Comparison of ENCODE assay signal across 20 mouse cellular contexts in genomic region chr11:100330235-100330634, GRCm38 (mm10). TPM values are rescaled to one million over a fixed set of nuclear protein-coding genes. Genes with fewer than 3 reads are reported as not detected.
DNase-seq lines count a peak whose midpoint lies in the region; ATAC-seq and TF ChIP-seq lines count a peak whose summit lies in the region.
"Had no signal": no experiment of that assay in that cellular context is flagged by ENCODE, and none has a peak within 500 bp of the region (broad histone marks: within the 10 kb centered on the region; RNA-seq: fewer than 3 reads in every experiment).

No protein-coding gene starts in this region.

- H3K27ac ChIP-seq in kidney, embryonic 16.5 days (ENCODE audit: low read length): no peak overlapping the region
- H3K27ac ChIP-seq in kidney, embryonic 14.5 days (ENCODE audit: low read depth, low read length): no peak overlapping the region
- H3K27ac ChIP-seq in ES-Bruce4 (ENCODE audit: insufficient read depth, low read length): no peak overlapping the region
- no peak overlapping the region for H3K27ac ChIP-seq in forebrain, embryonic 16.5 days (ENCODE audit: low read length)
- H3K27ac ChIP-seq: gastrocnemius, adult 2 months; heart, embryonic 15.5 days; limb, embryonic 13.5 days had no signal

- 43% methylated on average over 16 of the region's 16 CpGs for WGBS in kidney, embryonic 16.5 days
- WGBS in kidney, embryonic 14.5 days: 41% methylated on average over 16 of the region's 16 CpGs
- WGBS in forebrain, embryonic 16.5 days: 34% methylated on average over 16 of the region's 16 CpGs

- no peaks in the 10 kb centered on the region for H3K9me3 ChIP-seq in kidney, embryonic 16.5 days (ENCODE audit: low read length)
- no peaks in the 10 kb centered on the region for H3K9me3 ChIP-seq in kidney, embryonic 14.5 days (ENCODE audit: control insufficient read depth, low read length)
- H3K9me3 ChIP-seq in E14TG2a.4 (ENCODE audit: low read length) (no peaks in the 10 kb centered on the region), ES-Bruce4 (replicated peaks; ENCODE audit: control insufficient read depth, insufficient read depth, low read length, poor library complexity, severe bottlenecking) (no peaks in the 10 kb centered on the region)
- no peaks in the 10 kb centered on the region for H3K9me3 ChIP-seq in forebrain, embryonic 16.5 days (ENCODE audit: control insufficient read depth, low read length)
- H3K9me3 ChIP-seq: heart, embryonic 15.5 days; limb, embryonic 13.5 days had no signal

- no peak for TF ChIP-seq POLR2A in ES-Bruce4 (IDR thresholded peaks at IDR 0.05; ENCODE audit: insufficient read depth, low read length)

- ATAC-seq in kidney, embryonic 16.5 days (ENCODE audit: low FRiP score, low TSS enrichment): 0 out of 2 replicates have a peak, but pooled peaks have one; percentile 9
- no peak for ATAC-seq in kidney, embryonic 14.5 days (ENCODE audit: low FRiP score, low TSS enrichment)
- ATAC-seq in forebrain, embryonic 16.5 days: no peak

- no peaks in the 10 kb centered on the region; the same call in 1 of the 2 replicates for H3K4me1 ChIP-seq in kidney, embryonic 16.5 days (ENCODE audit: insufficient read depth, low read length)
- H3K4me1 ChIP-seq in kidney, embryonic 14.5 days (ENCODE audit: control insufficient read depth, insufficient read depth, low read length): no peaks in the 10 kb centered on the region
- H3K4me1 ChIP-seq in E14TG2a.4 (replicated peaks; ENCODE audit: low read depth, low read length): peaks cover 36% of the 10 kb centered on the region
- peaks cover 3% of the 10 kb centered on the region for H3K4me1 ChIP-seq in ES-Bruce4 (ENCODE audit: control insufficient read depth, insufficient read depth, low read length)
- peaks cover 17% of the 10 kb centered on the region for H3K4me1 ChIP-seq in forebrain, embryonic 16.5 days (replicated peaks; ENCODE audit: control insufficient read depth, insufficient read depth, low read length)

- H3K4me3 ChIP-seq in kidney, embryonic 16.5 days (ENCODE audit: low read length): no peak overlapping the region
- H3K4me3 ChIP-seq in kidney, embryonic 14.5 days (ENCODE audit: low read length): no peak overlapping the region
- H3K4me3 ChIP-seq in E14TG2a.4 (replicated peaks; ENCODE audit: low read length): peak overlapping the region; percentile 64
- peak overlapping the region; percentile 36 for H3K4me3 ChIP-seq in ES-Bruce4 (ENCODE audit: low read depth, low read length)
- H3K4me3 ChIP-seq in forebrain, embryonic 16.5 days (replicated peaks; ENCODE audit: low read length): no peak overlapping the region
- H3K4me3 ChIP-seq: gastrocnemius, adult 2 months; heart, embryonic 15.5 days; limb, embryonic 13.5 days; myocyte had no signal

- DNase-seq in testis, postnatal 10 days (ENCODE audit: low spot score): no peak
- DNase-seq in cerebellum, adult 9-10 months: no peak
- DNase-seq: adrenal gland, postnatal 10 days; cerebellum, adult 8-10 months; gastrocnemius, adult 2 months; heart, adult 18-20 months; kidney, adult 18-20 months; kidney, postnatal 25 days; lung, postnatal 14 days; thymus, postnatal 14 days had no signal

- no peak overlapping the region for H3K9ac ChIP-seq in kidney, embryonic 16.5 days (replicated peaks; ENCODE audit: low read length)
- H3K9ac ChIP-seq in kidney, embryonic 14.5 days (ENCODE audit: low read depth, low read length): no peak overlapping the region
- peak overlapping the region; percentile 7; the same call in 1 of the 2 replicates for H3K9ac ChIP-seq in ES-Bruce4 (ENCODE audit: low read depth, poor library complexity, severe bottlenecking)
- H3K9ac ChIP-seq in forebrain, embryonic 16.5 days (replicated peaks; ENCODE audit: low read depth, low read length): 0 out of 2 replicates have a peak overlapping the region, but pooled peaks have one; percentile 22
- H3K9ac ChIP-seq: heart, embryonic 15.5 days; limb, embryonic 13.5 days had no signal

- H3K27me3 ChIP-seq in kidney, embryonic 16.5 days (ENCODE audit: insufficient read depth, low read length): no peaks in the 10 kb centered on the region
- no peaks in the 10 kb centered on the region for H3K27me3 ChIP-seq in kidney, embryonic 14.5 days (ENCODE audit: control insufficient read depth, insufficient read depth, low read length)
- H3K27me3 ChIP-seq in E14TG2a.4 (ENCODE audit: insufficient read depth, low read length) (no peaks in the 10 kb centered on the region), ES-Bruce4 (ENCODE audit: control insufficient read depth, insufficient read depth, low read length, poor library complexity, severe bottlenecking) (no peaks in the 10 kb centered on the region)
- no peaks in the 10 kb centered on the region for H3K27me3 ChIP-seq in forebrain, embryonic 16.5 days (replicated peaks; ENCODE audit: control insufficient read depth, insufficient read depth, low read length)
- H3K27me3 ChIP-seq: heart, embryonic 15.5 days; limb, embryonic 13.5 days had no signal

- H3K36me3 ChIP-seq in kidney, embryonic 16.5 days (ENCODE audit: insufficient read depth, low read length): no peaks in the 10 kb centered on the region
- no peaks in the 10 kb centered on the region for H3K36me3 ChIP-seq in kidney, embryonic 14.5 days (ENCODE audit: control insufficient read depth, insufficient read depth, low read length)
- H3K36me3 ChIP-seq in E14TG2a.4 (ENCODE audit: insufficient read depth, low read length) (no peaks in the 10 kb centered on the region), ES-Bruce4 (ENCODE audit: control insufficient read depth, insufficient read depth, low read length, poor library complexity, severe bottlenecking) (no peaks in the 10 kb centered on the region)
- no peaks in the 10 kb centered on the region for H3K36me3 ChIP-seq in forebrain, embryonic 16.5 days (ENCODE audit: control insufficient read depth, insufficient read depth)
- H3K36me3 ChIP-seq: heart, embryonic 15.5 days; limb, embryonic 13.5 days had no signal

- H3K4me2 ChIP-seq in kidney, embryonic 16.5 days (replicated peaks; ENCODE audit: low read depth, low read length): no peak overlapping the region
- H3K4me2 ChIP-seq in kidney, embryonic 14.5 days (replicated peaks; ENCODE audit: low read depth, low read length): no peak overlapping the region; the same call in 1 of the 2 replicates
- no peak overlapping the region for H3K4me2 ChIP-seq in forebrain, embryonic 16.5 days (ENCODE audit: low read length)
- H3K4me2 ChIP-seq: heart, embryonic 15.5 days; limb, embryonic 13.5 days had no signal

- TF ChIP-seq CTCF in E14TG2a.4 (conservative IDR thresholded peaks at IDR 0.05; ENCODE audit: low read length) (no peak), ES-Bruce4 (IDR thresholded peaks at IDR 0.05; ENCODE audit: low read depth, low read length) (no peak)

- no peak for TF ChIP-seq EP300 in ES-Bruce4 (IDR thresholded peaks at IDR 0.05; ENCODE audit: insufficient read depth, low read depth, low read length)

RNA-seq across cellular contexts. Expression of gene Gast, which starts 4.0 kb away (rescaled TPM):
- not detected in 2 replicates for polyA plus RNA-seq in kidney, embryonic 16.5 days (2015; fragmentation: Nextera tagmentation; extraction: Ambion mirVana)
- polyA plus RNA-seq in kidney, embryonic 14.5 days (2014; fragmentation: Nextera tagmentation; extraction: Ambion mirVana): not detected in 2 replicates
- not detected in 2 replicates for polyA plus RNA-seq in ES-Bruce4 (2011; ENCODE audit: insufficient read depth, insufficient read length, low read depth, missing spikeins)
- not detected in 2 replicates for polyA plus RNA-seq in forebrain, embryonic 16.5 days (2015; fragmentation: Nextera tagmentation; extraction: Ambion mirVana)
- polyA plus RNA-seq: heart, embryonic 15.5 days; limb, embryonic 13.5 days; liver, embryonic 16.5 days; myocyte; spleen, adult 2 months had no signal

RNA-seq across cellular contexts. Expression of gene Eif1, which starts 10.6 kb away (rescaled TPM):
- 1,403 and 1,568 TPM in 2 replicates for polyA plus RNA-seq in kidney, embryonic 16.5 days (2015; fragmentation: Nextera tagmentation; extraction: Ambion mirVana)
- polyA plus RNA-seq in kidney, embryonic 14.5 days (2014; fragmentation: Nextera tagmentation; extraction: Ambion mirVana): 1,744 and 1,749 TPM in 2 replicates
- polyA plus RNA-seq in ES-Bruce4 (2011; ENCODE audit: insufficient read depth, insufficient read length, low read depth, missing spikeins): 718 and 769 TPM in 2 replicates
- 1,243 and 1,295 TPM in 2 replicates for polyA plus RNA-seq in forebrain, embryonic 16.5 days (2015; fragmentation: Nextera tagmentation; extraction: Ambion mirVana)

RNA-seq across cellular contexts. Expression of gene Hap1, which starts 25.7 kb away (rescaled TPM):
- polyA plus RNA-seq in kidney, embryonic 16.5 days (2015; fragmentation: Nextera tagmentation; extraction: Ambion mirVana): 15.5 and 18.6 TPM in 2 replicates
- polyA plus RNA-seq in kidney, embryonic 14.5 days (2014; fragmentation: Nextera tagmentation; extraction: Ambion mirVana): 6.0 and 6.3 TPM in 2 replicates
- 12.7 and 13.6 TPM in 2 replicates for polyA plus RNA-seq in ES-Bruce4 (2011; ENCODE audit: insufficient read depth, insufficient read length, low read depth, missing spikeins)
- polyA plus RNA-seq in forebrain, embryonic 16.5 days (2015; fragmentation: Nextera tagmentation; extraction: Ambion mirVana): 72.3 and 164 TPM in 2 replicates

Comparison
In these comparisons a context has a peak if more than half of its experiments do, and no peak if none do; other contexts are left out.
1. H3K4me3 ChIP-seq: peak in E14TG2a.4 (single experiment) and ES-Bruce4 (single experiment); none in kidney, embryonic 16.5 days (single experiment), kidney, embryonic 14.5 days (single experiment) and forebrain, embryonic 16.5 days (single experiment).
2. H3K9ac ChIP-seq: peak in ES-Bruce4 (single experiment) and forebrain, embryonic 16.5 days (single experiment); none in kidney, embryonic 16.5 days (single experiment) and kidney, embryonic 14.5 days (single experiment).